Mouse (Mus musculus): ENCODE measurements around the gene Myo9a. TPM values are rescaled to one million over a fixed set of nuclear protein-coding genes. Genes with fewer than 3 reads are reported as not detected.

Myo9a gene
- 38.3 and 68.5 TPM in 2 replicates for total RNA-seq (2014; rRNA removed)
- polyA plus RNA-seq (2015; fragmentation: Nextera tagmentation; extraction: Ambion mirVana): 13.6 and 16.5 TPM in 2 replicates

DNA sequence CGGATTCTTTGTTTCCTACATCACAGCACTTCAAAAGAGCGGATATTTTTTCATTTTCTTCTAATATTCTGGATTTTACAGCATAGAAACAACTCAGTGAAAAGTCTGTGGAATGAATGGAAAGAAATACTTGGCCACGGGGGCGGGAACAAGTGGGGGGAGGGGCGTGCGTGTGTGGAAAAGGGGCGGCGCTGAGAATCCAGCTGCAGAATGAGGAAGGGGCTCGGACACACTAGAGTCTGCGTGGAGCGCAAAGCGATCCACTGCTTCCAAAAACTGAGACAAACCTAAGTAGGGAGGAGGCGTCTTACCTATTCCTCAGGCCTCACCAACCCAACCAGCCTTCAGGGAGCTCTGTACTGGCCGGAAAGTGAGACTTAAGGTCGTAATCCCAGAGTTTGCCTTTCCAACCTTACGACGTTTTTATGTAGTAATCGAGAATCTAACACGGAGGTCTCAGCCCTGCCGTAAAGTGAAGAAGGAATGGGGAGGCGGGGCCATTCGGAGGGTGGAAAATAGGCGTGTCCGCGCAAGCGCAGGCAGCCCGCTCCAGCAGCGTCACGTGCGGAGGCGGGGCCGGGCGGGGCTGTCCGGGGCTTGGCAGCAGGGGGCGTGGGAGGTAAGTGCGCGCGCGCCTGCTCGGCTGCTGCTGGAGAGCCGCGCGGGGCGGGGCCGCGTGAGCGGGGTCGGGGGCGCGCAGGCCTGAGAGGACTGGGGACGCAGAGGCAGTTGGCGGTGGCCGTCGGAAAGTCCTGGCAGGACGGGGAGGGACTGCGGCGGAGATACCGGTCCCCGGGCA, at the start of gene Myo9a, which contains the start of gene Senp8:
Myo9a (plus strand) TSS at position 630 of the 799 bp plus-strand sequence.
Senp8 (minus strand) TSS at position 444 of the 799 bp plus-strand sequence.
- whole genome bisulfite sequencing: 1% methylated on average over 53 of the region's 59 CpGs
- Histone ChIP-seq H3K4me3 (ENCODE audit: low read depth, low read length) (peak within 1 kb of the TSS; percentile 55), H3K27ac (ENCODE audit: low read depth, low read length) (peak within 1 kb of the TSS; percentile 90), H3K9ac (replicated peaks; ENCODE audit: low read length, poor library complexity, severe bottlenecking) (peak within 1 kb of the TSS; percentile 71), H3K36me3 (ENCODE audit: insufficient read depth, low read length) (no peaks in the 10 kb centered on the region), H3K4me2 (ENCODE audit: low read depth, low read length, poor library complexity, severe bottlenecking) (peak within 1 kb of the TSS; percentile 75), H3K9me3 (ENCODE audit: low read length) (no peaks in the 10 kb centered on the region), H3K27me3 (ENCODE audit: insufficient read depth, low read length) (no peaks in the 10 kb centered on the region), H3K4me1 (ENCODE audit: insufficient read depth, low read length) (no peaks in the 10 kb centered on the region)
- DNase-seq (ENCODE audit: low spot score) (peak; percentile 99), ATAC-seq (ENCODE audit: low FRiP score) (peak; percentile 96)
- TF ChIP-seq CTCF (IDR thresholded peaks at IDR 0.05): peak; percentile 49

GRCm38 (mm10) chr9:59701094-59701493, 49.6 kb upstream of the Myo9a start:
- DNase-seq (ENCODE audit: low spot score): no peak
- no peaks in the 10 kb centered on the region for H3K36me3 ChIP-seq (ENCODE audit: insufficient read depth, low read length)
- no peak overlapping the region for H3K27ac ChIP-seq (ENCODE audit: low read depth, low read length)
- H3K4me3 ChIP-seq (ENCODE audit: low read depth, low read length): no peak overlapping the region
- 76% methylated on average over 7 of the region's 7 CpGs for WGBS
- no peak overlapping the region for H3K9ac ChIP-seq (replicated peaks; ENCODE audit: low read length, poor library complexity, severe bottlenecking)
- H3K9me3 ChIP-seq (ENCODE audit: low read length): no peaks in the 10 kb centered on the region
- H3K4me2 ChIP-seq (ENCODE audit: low read depth, low read length, poor library complexity, severe bottlenecking): no peak overlapping the region
- no peak for TF ChIP-seq CTCF (IDR thresholded peaks at IDR 0.05)
- no peak for ATAC-seq (ENCODE audit: low FRiP score)
- H3K27me3 ChIP-seq (ENCODE audit: insufficient read depth, low read length): no peaks in the 10 kb centered on the region
- no peaks in the 10 kb centered on the region for H3K4me1 ChIP-seq (ENCODE audit: insufficient read depth, low read length)

DNA sequence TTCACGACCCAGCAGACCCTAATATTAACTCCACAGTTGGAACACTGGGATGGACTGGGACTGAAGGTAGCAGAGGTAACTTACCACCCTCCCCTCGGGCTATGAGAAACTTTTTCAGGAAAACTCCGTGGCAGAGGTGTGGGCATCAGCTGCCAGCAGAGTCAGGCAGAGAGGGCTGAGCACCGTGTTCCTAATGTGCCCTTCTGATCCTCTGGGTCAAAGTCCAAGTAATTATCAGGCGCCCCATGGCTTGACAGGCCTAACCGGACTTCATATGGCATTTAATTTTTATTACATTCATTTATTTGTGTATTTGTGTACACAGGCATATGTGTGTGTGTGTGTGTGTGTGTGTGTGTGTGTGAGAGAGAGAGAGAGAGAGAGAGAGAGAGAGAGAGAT, 47.6 kb upstream of the Myo9a start:
- Histone ChIP-seq H3K9ac (replicated peaks; ENCODE audit: low read length, poor library complexity, severe bottlenecking) (no peak overlapping the region), H3K27ac (ENCODE audit: low read depth, low read length) (no peak overlapping the region), H3K9me3 (ENCODE audit: low read length) (no peaks in the 10 kb centered on the region), H3K4me1 (ENCODE audit: insufficient read depth, low read length) (no peaks in the 10 kb centered on the region), H3K36me3 (ENCODE audit: insufficient read depth, low read length) (no peaks in the 10 kb centered on the region), H3K4me3 (ENCODE audit: low read depth, low read length) (no peak overlapping the region), H3K4me2 (ENCODE audit: low read depth, low read length, poor library complexity, severe bottlenecking) (no peak overlapping the region), H3K27me3 (ENCODE audit: insufficient read depth, low read length) (no peaks in the 10 kb centered on the region)
- WGBS: 79% methylated on average over 6 of the region's 6 CpGs
- ATAC-seq (ENCODE audit: low FRiP score): no peak
- no peak for DNase-seq (ENCODE audit: low spot score)
- TF ChIP-seq CTCF (IDR thresholded peaks at IDR 0.05): no peak

DNA sequence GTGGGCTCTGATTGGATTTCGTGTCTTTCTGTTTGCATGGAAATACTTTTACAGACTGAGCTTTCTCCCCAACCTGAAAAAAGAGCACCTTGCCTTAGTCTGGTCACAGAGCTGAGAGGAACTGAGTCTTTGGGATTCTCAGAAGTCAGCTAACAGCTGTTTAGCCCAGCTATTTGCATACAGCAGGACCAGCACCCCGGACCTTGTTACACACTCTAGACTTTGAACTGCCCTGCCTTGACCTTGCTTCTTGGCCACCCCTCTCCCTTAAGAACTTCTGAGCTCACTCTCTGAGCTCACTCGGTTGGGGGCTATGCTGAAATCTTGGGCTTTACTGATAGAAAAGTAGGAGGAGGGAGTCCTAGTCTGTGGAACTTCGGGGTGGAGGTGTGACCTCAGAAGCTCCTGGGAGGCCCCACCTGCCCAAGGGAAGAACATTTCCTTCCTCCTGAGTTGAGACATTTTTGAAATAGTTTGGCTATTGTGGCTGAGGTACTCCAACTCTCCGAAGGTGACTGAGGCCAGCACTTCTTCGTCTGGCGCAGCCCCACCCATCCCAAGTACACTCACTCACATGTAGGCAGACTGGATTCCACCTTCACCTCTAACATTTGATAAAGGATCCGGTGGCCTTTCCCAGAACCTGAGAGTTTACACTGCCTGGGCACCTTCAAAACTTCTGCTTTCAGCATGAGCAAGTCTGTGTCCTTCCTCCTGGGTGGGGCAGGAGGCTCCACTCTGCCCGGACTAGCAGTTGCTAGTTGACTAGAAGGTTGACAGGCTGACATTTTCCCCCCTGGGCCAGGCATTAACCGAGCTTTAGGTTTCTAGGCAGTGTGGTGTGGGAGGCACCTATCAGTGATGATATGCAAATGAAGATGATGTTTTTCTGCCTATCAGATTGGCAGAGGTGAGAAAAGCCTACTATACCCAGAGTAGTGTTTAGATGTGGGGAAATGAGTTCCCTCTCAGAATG, 43.6 kb upstream of the Myo9a start:
- Histone ChIP-seq H3K36me3 (ENCODE audit: insufficient read depth, low read length) (no peaks in the 10 kb centered on the region), H3K9me3 (ENCODE audit: low read length) (no peaks in the 10 kb centered on the region), H3K27ac (ENCODE audit: low read depth, low read length) (no peak overlapping the region), H3K4me1 (ENCODE audit: insufficient read depth, low read length) (no peaks in the 10 kb centered on the region), H3K9ac (replicated peaks; ENCODE audit: low read length, poor library complexity, severe bottlenecking) (no peak overlapping the region), H3K4me3 (ENCODE audit: low read depth, low read length) (no peak overlapping the region), H3K27me3 (ENCODE audit: insufficient read depth, low read length) (no peaks in the 10 kb centered on the region), H3K4me2 (ENCODE audit: low read depth, low read length, poor library complexity, severe bottlenecking) (no peak overlapping the region)
- ATAC-seq (ENCODE audit: low FRiP score): no peak
- 64% methylated on average over 10 of the region's 10 CpGs for WGBS
- no peak for TF ChIP-seq CTCF (IDR thresholded peaks at IDR 0.05)
- DNase-seq (ENCODE audit: low spot score): no peak

DNA sequence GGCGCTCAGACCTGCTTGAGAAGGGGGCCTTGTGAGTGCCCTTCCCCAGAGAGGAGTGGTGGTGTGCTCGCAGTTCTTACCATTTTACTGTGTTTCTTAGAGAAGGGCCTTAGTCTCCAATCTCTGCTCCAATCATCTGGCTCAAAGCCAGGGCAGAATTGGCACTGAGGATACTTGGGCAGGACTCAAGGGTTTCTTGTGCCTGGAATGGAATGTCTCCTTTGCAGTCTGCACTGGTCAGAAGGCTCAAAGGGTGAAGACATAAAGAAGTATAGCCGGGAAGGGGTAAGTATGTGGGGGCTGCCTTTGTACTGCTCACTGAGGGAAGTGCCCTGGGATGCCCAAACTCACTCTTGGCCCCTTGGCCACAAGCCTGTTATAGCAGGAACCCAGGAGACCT, 41.5 kb upstream of the Myo9a start:
- ATAC-seq (ENCODE audit: low FRiP score) (no peak), DNase-seq (ENCODE audit: low spot score) (no peak)
- Histone ChIP-seq H3K4me2 (ENCODE audit: low read depth, low read length, poor library complexity, severe bottlenecking) (no peak overlapping the region), H3K4me3 (ENCODE audit: low read depth, low read length) (no peak overlapping the region), H3K9ac (replicated peaks; ENCODE audit: low read length, poor library complexity, severe bottlenecking) (no peak overlapping the region), H3K9me3 (ENCODE audit: low read length) (no peaks in the 10 kb centered on the region), H3K27me3 (ENCODE audit: insufficient read depth, low read length) (no peaks in the 10 kb centered on the region), H3K36me3 (ENCODE audit: insufficient read depth, low read length) (no peaks in the 10 kb centered on the region), H3K4me1 (ENCODE audit: insufficient read depth, low read length) (no peaks in the 10 kb centered on the region), H3K27ac (ENCODE audit: low read depth, low read length) (no peak overlapping the region)
- 70% methylated on average over 3 of the region's 3 CpGs for WGBS
- no peak for TF ChIP-seq CTCF (IDR thresholded peaks at IDR 0.05)

Measured in midbrain, postnatal 0 days (tissue).